Mouse (Mus musculus) CH12.LX (cell line): Measurements from ENCODE around the gene Atp1a1. TPM values are rescaled to one million over a fixed set of nuclear protein-coding genes. Genes with fewer than 3 reads are reported as not detected.
A peak's percentile ranks its signal among the peaks of the same experiment; 100 is the strongest.

Experiments
- DNase-seq: peaks from one replicate; pipeline ENCODE4 v3.0.0-alpha.2; 2013; ENCODE audit errors: extremely low read depth
- H3K27ac ChIP-seq: 2 replicates; pipeline ENCODE4 v1.5.1; 2012; ENCODE audit warnings: low read depth, mild to moderate bottlenecking, control low read depth, moderate library complexity; ENCODE audit not compliant: insufficient read depth
- H3K27me3 ChIP-seq: replicated peaks from 2 replicates; pipeline ENCODE3; 2012; ENCODE audit warnings: inconsistent platforms
- H3K36me3 ChIP-seq, 2 experiments: replicated peaks in 1 of 2; 2 replicates each; pipeline versions ENCODE3 to v1.6.1; 2012; ENCODE audit warnings: inconsistent platforms in 1 of 2, low read length in 1 of 2, mild to moderate bottlenecking in 1 of 2, mixed read lengths in 1 of 2, moderate library complexity in 1 of 2; ENCODE audit not compliant: control insufficient read depth in 1 of 2, insufficient read depth in 1 of 2
- H3K4me1 ChIP-seq, 2 experiments: 2 replicates each; pipeline ENCODE4 v1.6.1; 2012; ENCODE audit warnings: inconsistent platforms in 1 of 2, moderate library complexity in 1 of 2; ENCODE audit not compliant: insufficient read depth in 2 of 2, control insufficient read depth in 1 of 2
- H3K4me2 ChIP-seq: 2 replicates; pipeline ENCODE4 v1.6.1; 2012; ENCODE audit warnings: low read depth, mild to moderate bottlenecking, control low read depth; ENCODE audit not compliant: poor library complexity, insufficient read depth, severe bottlenecking
- H3K4me3 ChIP-seq, 3 experiments: fragments of 150-350 bp in 1 of 3; sonication (generic) in 1 of 3; replicated peaks in 1 of 3; 2 replicates each; pipeline versions ENCODE3 to v1.5.1; 2011 to 2012; ENCODE audit warnings: low read depth in 2 of 3, low read length in 2 of 3, mild to moderate bottlenecking in 2 of 3, moderate library complexity in 2 of 3, control low read depth in 1 of 3, improper control_type of control experiment in 1 of 3, inconsistent platforms in 1 of 3, mixed read lengths in 1 of 3; ENCODE audit not compliant: poor library complexity in 1 of 3
- H3K79me2 ChIP-seq: replicated peaks from 2 replicates; pipeline ENCODE4 v1.6.1; 2012; ENCODE audit warnings: mild to moderate bottlenecking, moderate library complexity; ENCODE audit not compliant: control insufficient read depth, poor library complexity, insufficient read depth, severe bottlenecking; ENCODE audit errors: extremely low read depth
- H3K9ac ChIP-seq: 2 replicates; pipeline ENCODE4 v1.6.1; 2012; ENCODE audit warnings: low read depth, mild to moderate bottlenecking, control low read depth, moderate library complexity; ENCODE audit not compliant: insufficient read depth
- H3K9me3 ChIP-seq: replicated peaks from 2 replicates; pipeline ENCODE3; 2012; ENCODE audit warnings: low read length, inconsistent platforms, mixed read lengths
- CHD1 ChIP-seq: IDR thresholded peaks from 2 replicates; pipeline ENCODE4 v1.6.1; 2012; ENCODE audit warnings: low read depth, low read length, improper control_type of control experiment, inconsistent platforms
- CTCF ChIP-seq, 2 experiments: IDR thresholded peaks in 1 of 2; conservative IDR thresholded peaks in 1 of 2; 2 replicates each; pipeline ENCODE4 v1.5.1; 2011 to 2012; ENCODE audit warnings: low read depth in 2 of 2, low read length in 2 of 2, improper control_type of control experiment in 1 of 2, inconsistent platforms in 1 of 2, mild to moderate bottlenecking in 1 of 2, moderate library complexity in 1 of 2
- ETS1 ChIP-seq: conservative IDR thresholded peaks from 2 replicates; pipeline ENCODE4 v1.6.1; 2012; ENCODE audit warnings: low read depth, mild to moderate bottlenecking, inconsistent platforms, low read length, improper control_type of control experiment, moderate library complexity
- GABPA ChIP-seq: IDR thresholded peaks from 2 replicates; pipeline ENCODE4 v1.6.1; 2012; ENCODE audit warnings: low read depth, low read length, improper control_type of control experiment, inconsistent platforms; ENCODE audit not compliant: insufficient replicate concordance
- HCFC1 ChIP-seq: IDR thresholded peaks from 2 replicates; pipeline ENCODE4 v1.6.1; 2012; ENCODE audit warnings: low read depth, mild to moderate bottlenecking, inconsistent platforms, low read length, improper control_type of control experiment
- JUN ChIP-seq: IDR thresholded peaks from 2 replicates; pipeline ENCODE4 v1.6.1; 2011; ENCODE audit warnings: low read depth, mild to moderate bottlenecking, low read length, improper control_type of control experiment, moderate library complexity; ENCODE audit not compliant: insufficient read depth
- JUND ChIP-seq: conservative IDR thresholded peaks from 2 replicates; pipeline ENCODE4 v1.6.1; 2011; ENCODE audit warnings: low read depth, low read length, improper control_type of control experiment
- KAT2A ChIP-seq: IDR thresholded peaks from 2 replicates; pipeline ENCODE4 v1.6.1; 2012; ENCODE audit warnings: low read length, improper control_type of control experiment, inconsistent platforms; ENCODE audit not compliant: insufficient replicate concordance
- MAFK ChIP-seq: IDR thresholded peaks from 2 replicates; pipeline ENCODE4 v1.6.1; 2011; ENCODE audit warnings: low read length, improper control_type of control experiment; ENCODE audit not compliant: insufficient replicate concordance
- MAX ChIP-seq: IDR thresholded peaks from 2 replicates; pipeline ENCODE4 v1.6.1; 2011; ENCODE audit warnings: low read length, improper control_type of control experiment
- MAZ ChIP-seq: IDR thresholded peaks from 2 replicates; pipeline ENCODE4 v1.6.1; 2012; ENCODE audit warnings: low read depth, mild to moderate bottlenecking, inconsistent platforms, low read length, improper control_type of control experiment, moderate library complexity
- MEF2A ChIP-seq: IDR thresholded peaks from 2 replicates; pipeline ENCODE4 v1.6.1; 2014; ENCODE audit warnings: low read depth, mild to moderate bottlenecking, inconsistent platforms, low read length, improper control_type of control experiment, borderline replicate concordance
- MYC ChIP-seq: IDR thresholded peaks from 2 replicates; pipeline ENCODE4 v1.6.1; 2011; ENCODE audit warnings: low read depth, mild to moderate bottlenecking, improper control_type of control experiment, low read length
- NELFE ChIP-seq: IDR thresholded peaks from 2 replicates; pipeline ENCODE4 v1.6.1; 2011; ENCODE audit warnings: low read depth, low read length, improper control_type of control experiment
- POLR2A ChIP-seq: IDR thresholded peaks from 2 replicates; pipeline ENCODE4 v1.6.1; 2011; ENCODE audit warnings: low read depth, mild to moderate bottlenecking, improper control_type of control experiment, low read length
- POLR2AphosphoS2 ChIP-seq: IDR thresholded peaks from 2 replicates; pipeline ENCODE4 v1.6.1; 2011; ENCODE audit warnings: low read depth, low read length, improper control_type of control experiment
- RCOR1 ChIP-seq: conservative IDR thresholded peaks from 2 replicates; pipeline ENCODE4 v1.6.1; 2012; ENCODE audit warnings: low read depth, mild to moderate bottlenecking, inconsistent platforms, low read length, improper control_type of control experiment
- SIN3A ChIP-seq: IDR thresholded peaks from 2 replicates; pipeline ENCODE4 v1.6.1; 2012; ENCODE audit warnings: low read length, improper control_type of control experiment, inconsistent platforms
- USF1 ChIP-seq: IDR thresholded peaks from 2 replicates; pipeline ENCODE4 v1.6.1; 2014; ENCODE audit warnings: low read depth, mild to moderate bottlenecking, inconsistent platforms, low read length, improper control_type of control experiment
- USF2 ChIP-seq: conservative IDR thresholded peaks from 2 replicates; pipeline ENCODE4 v1.6.1; 2011; ENCODE audit warnings: low read depth, low read length, improper control_type of control experiment
- ZC3H11A ChIP-seq: IDR thresholded peaks from 2 replicates; pipeline ENCODE4 v1.6.1; 2012; ENCODE audit warnings: low read depth, mild to moderate bottlenecking, inconsistent platforms, low read length, improper control_type of control experiment
- ZKSCAN1 ChIP-seq: IDR thresholded peaks from 2 replicates; pipeline ENCODE4 v1.6.1; 2012; ENCODE audit warnings: low read depth, inconsistent platforms, low read length, improper control_type of control experiment, borderline replicate concordance
- dilution Hi-C: fragments of 300-500 bp; cut with MboI; formaldehyde crosslinking; loops from 2 replicates; pipeline ENCODE4 v1.14.3; 2020; ENCODE audit warnings: low sequenced_read_pairs; ENCODE audit not compliant: extremely low pct_unique_long_range_greater_than_20kb, extremely low pct_ligation_motif_present
- in situ Hi-C: fragments of 300-500 bp; cut with MboI; formaldehyde crosslinking; loops from 3 replicates; pipeline ENCODE4 v1.14.3; 2019; ENCODE audit warnings: low sequenced_read_pairs, low pct_ligation_motif_present, low pct_unique_long_range_greater_than_20kb, mixed read lengths
- polyA plus RNA-seq: library from polyadenylated mRNA; unstranded; fragments of >175 nt; gene quantifications from 2 replicates; pipeline ENCODE4 v1.2.1, GENCODE M21; 2012; ENCODE audit warnings: low read depth; ENCODE audit not compliant: insufficient read length
- total RNA-seq, 2 experiments: library from RNA; depleted of rRNA; stranded (reverse); fragments of 300-350 nt in 1 of 2; fragments of >200 nt in 1 of 2; gene quantifications; 2 replicates each; pipeline ENCODE4 v1.2.3; 2012 to 2014

The Atp1a1 gene
- total and polyA plus RNA-seq, 3 experiments = 215 to 337 (median 219) TPM

DNA sequence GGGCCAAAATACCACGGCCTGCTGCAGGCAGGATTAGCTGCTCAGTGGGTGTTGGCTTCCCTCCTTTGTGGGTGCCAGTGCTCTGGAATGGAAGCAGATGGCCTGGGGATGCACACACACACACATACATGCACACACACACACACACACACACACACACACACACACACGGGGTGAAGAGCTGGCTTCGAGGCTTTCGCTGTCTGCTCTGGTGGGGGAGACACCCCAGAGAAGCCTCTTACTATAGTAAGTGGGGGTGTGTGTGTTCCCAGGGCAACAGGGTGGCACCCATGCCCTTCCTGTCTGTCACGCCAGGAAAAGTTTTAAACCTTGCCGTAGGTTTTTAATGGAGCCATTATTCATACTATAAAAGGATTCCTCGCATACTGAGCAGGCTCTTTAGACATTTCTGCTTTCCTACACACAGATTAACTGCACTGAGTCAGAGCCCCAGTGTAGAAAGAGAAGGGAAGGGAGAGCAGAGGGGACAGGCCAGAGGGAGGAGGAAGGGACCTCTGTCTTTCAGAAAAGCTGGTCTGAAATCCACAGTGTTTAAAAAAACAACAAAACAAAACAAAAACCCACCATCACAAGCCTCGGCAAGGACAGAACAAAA, 32.9 kb downstream of the Atp1a1 start:
- Histone ChIP-seq H3K27ac (no peak overlapping the region), H3K36me3 (peaks cover 13 to 25% of the 10 kb centered on the region in 2 experiments), H3K4me2 (no peak overlapping the region), H3K79me2 (no peaks in the 10 kb centered on the region), H3K9me3 (no peaks in the 10 kb centered on the region), H3K4me3 (no peak overlapping the region), H3K4me1 (no peaks in the 10 kb centered on the region), H3K9ac (no peak overlapping the region), H3K27me3 (no peaks in the 10 kb centered on the region)
- in situ Hi-C loops (no loop called here), dilution Hi-C loops (no loop called here)
- TF ChIP-seq POLR2AphosphoS2 (no peak), KAT2A (no peak), USF2 (no peak), MEF2A (no peak), ZC3H11A (no peak), JUN (no peak), MYC (no peak), ZKSCAN1 (no peak), MAX (no peak), RCOR1 (no peak), HCFC1 (no peak), POLR2A (no peak), NELFE (no peak), USF1 (no peak), SIN3A (no peak), MAFK (no peak), CHD1 (no peak), GABPA (no peak), ETS1 (no peak)
- no peak for DNase-seq

DNA sequence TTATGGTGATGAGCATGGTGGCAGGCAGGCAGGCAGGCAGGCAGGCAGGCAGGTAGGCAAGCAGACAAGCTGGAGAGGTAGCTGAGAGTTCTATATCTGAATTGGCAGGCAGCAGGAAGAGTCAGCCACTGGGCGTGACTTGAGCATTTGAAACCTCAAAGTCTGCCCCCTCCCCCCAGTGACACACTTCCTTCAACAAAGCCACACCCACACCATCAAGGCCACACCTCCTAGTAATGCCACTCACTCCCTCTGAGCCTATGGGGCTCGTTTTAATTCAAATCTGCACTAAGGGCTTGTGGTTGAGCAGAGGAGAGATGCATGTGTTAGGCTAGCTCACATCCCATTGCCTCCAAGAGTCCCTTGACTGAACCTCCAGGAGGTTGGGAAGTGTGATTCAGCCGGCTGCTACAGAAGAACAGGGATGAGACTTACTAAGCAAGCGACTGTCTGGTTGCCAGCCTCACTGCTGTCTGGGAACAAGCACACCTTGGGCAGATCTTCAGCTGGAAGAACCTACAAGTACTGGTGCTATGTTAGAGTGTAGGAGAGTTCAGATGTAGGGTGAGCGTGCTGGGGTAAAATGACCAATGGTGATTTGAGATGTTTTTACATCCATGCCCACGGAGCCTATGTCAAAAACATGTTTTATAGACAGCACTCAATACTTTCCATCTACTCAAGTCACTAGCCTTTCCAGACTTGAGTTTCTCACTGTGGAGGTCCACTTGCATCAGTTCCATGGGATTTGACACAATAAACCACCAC, 33.6 kb downstream of the Atp1a1 start:
- TF ChIP-seq JUND (no peak), MAFK (no peak), MAZ (no peak), KAT2A (no peak), CTCF (conservative IDR thresholded peaks at IDR 0.05 in 1 of 2, IDR thresholded peaks at IDR 0.05 in 1 of 2; ENCODE audit: low read depth in 2 of 2, low read length in 2 of 2) (no peak), ETS1 (no peak), MAX (no peak)
- TF ChIP-seq, all 38 proteins: peak for 0
- dilution Hi-C loops (no loop called here), in situ Hi-C loops (no loop called here)
- Histone ChIP-seq H3K9me3 (no peaks in the 10 kb centered on the region), H3K9ac (no peak overlapping the region), H3K27ac (no peak overlapping the region), H3K79me2 (no peaks in the 10 kb centered on the region), H3K36me3 (peaks cover 8 to 18% of the 10 kb centered on the region in 2 experiments), H3K4me3 (no peak overlapping the region), H3K4me1 (peaks cover 0 to 5% of the 10 kb centered on the region in 2 experiments; a peak in 2 of 4 replicates), H3K4me2 (no peak overlapping the region), H3K27me3 (no peaks in the 10 kb centered on the region)
- DNase-seq = peak; percentile 44
